Mouse (Mus musculus) liver, adult (tissue): ENCODE results near the gene Nid1.

Source experiments
- GATA4 ChIP-seq: IDR thresholded peaks from 2 replicates; pipeline ENCODE4 v1.6.1; 2014; ENCODE audit warnings: mild to moderate bottlenecking, low read length; ENCODE audit not compliant: insufficient replicate concordance

The Nid1 gene

DNA sequence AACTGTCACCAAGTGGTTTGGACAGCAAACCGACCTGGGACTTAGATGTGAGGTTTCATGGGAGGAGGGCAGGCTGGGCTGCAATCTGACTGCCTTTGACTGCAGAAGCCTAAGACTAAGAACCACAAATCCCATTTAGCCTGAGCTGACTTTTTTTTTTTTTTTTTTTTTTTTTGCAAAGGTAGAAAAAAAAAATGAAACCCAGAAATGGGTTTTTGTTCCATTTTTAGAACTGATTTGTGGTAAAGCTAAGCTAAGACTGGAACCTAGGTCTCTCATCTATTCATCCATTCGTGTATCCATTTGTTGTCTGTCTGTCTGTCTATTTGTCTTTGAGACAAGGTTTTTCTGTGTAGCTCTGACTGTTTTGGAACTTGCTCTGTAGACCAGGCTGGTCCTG, 120.9 kb downstream of the Nid1 start:
- no peak for TF ChIP-seq GATA4

DNA sequence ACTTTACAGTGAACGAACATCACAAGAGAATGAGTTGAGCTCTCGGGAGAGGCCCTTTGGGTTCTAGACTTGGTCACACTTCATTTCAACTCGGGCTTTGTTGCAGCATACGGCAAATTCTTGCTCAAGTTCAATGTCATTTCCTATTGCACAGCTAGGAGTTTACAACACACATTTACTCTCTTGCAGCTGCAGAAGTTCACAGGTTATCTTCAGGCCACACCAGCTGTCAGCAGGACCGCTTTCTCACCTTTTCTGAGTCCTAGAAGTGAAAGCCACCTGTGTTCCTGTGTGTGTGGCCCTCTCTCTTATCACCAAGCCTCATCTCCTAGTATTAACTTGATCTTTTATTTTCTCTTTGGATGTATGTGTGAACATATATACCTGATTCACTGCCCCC, 121.5 kb downstream of the Nid1 start:
- TF ChIP-seq GATA4, result peak; percentile 25; the same call in 1 of the 2 replicates
